Mouse (Mus musculus) mature B cell (primary cell): ENCODE measurements at regions not wholly inside any gene's neighbourhood (a gene's known extent, or its start where the extent isn't known, plus 50 kb on each side); places are given as distances from the start of the nearest gene placed in this dataset.

Source experiments
- in situ Hi-C: fragments of 300-500 bp; cut with MboI; formaldehyde crosslinking; loops from 2 replicates; pipeline ENCODE4 v1.14.3; 2019

GRCm38 (mm10) chr13:111159498-111159897, 95.3 kb upstream of the Actbl2 start:
- in situ Hi-C loops, result no loop called here

GRCm38 (mm10) chr13:111165538-111165937, 89.3 kb upstream of the Actbl2 start:
- in situ Hi-C loops, result no loop called here

- in situ Hi-C loops, result no loop called here
Observed at GRCm38 (mm10) chr13:111170269-111171165, 84.3 kb upstream of the Actbl2 start.

- in situ Hi-C loops, result no loop called here
Observed at GRCm38 (mm10) chr13:111179186-111179585, 75.6 kb upstream of the Actbl2 start.

- in situ Hi-C loops, result no loop called here
Observed at GRCm38 (mm10) chr13:111183293-111183692, 71.5 kb upstream of the Actbl2 start.

- in situ Hi-C loops, result no loop called here
Observed at GRCm38 (mm10) chr13:111185799-111186198, 69.0 kb upstream of the Actbl2 start.

- in situ Hi-C loops, result no loop called here
Observed at GRCm38 (mm10) chr13:111186833-111187232, 68.0 kb upstream of the Actbl2 start.

- in situ Hi-C loops, result no loop called here
Observed at GRCm38 (mm10) chr13:111193919-111194318, 60.9 kb upstream of the Actbl2 start.

GRCm38 (mm10) chr13:111194337-111194736, 60.5 kb upstream of the Actbl2 start:
- in situ Hi-C loops, result no loop called here

GRCm38 (mm10) chr13:111201532-111201931, 53.3 kb upstream of the Actbl2 start:
- in situ Hi-C loops, result no loop called here

GRCm38 (mm10) chr13:111204580-111205285, 50.1 kb upstream of the Actbl2 start:
- in situ Hi-C loops, result no loop called here
